Mouse (Mus musculus) macrophage (primary cell): Measurements from ENCODE around the gene Lmntd1. TPM values are rescaled to one million over a fixed set of nuclear protein-coding genes. Genes with fewer than 3 reads are reported as not detected.

ENCODE experiments used
- H3K27ac ChIP-seq: fragments of 350-480 bp; formaldehyde crosslinking; 2 replicates; pipeline ENCODE4 v1.9.0; 2021
- H3K36me3 ChIP-seq: fragments of 350-480 bp; formaldehyde crosslinking; 2 replicates; pipeline ENCODE4 v1.9.0; 2021; ENCODE audit errors: inconsistent target
- H3K4me3 ChIP-seq: fragments of 350-480 bp; formaldehyde crosslinking; 2 replicates; pipeline ENCODE4 v1.9.0; 2021; ENCODE audit errors: inconsistent target
- H3K79me2 ChIP-seq: fragments of 350-480 bp; formaldehyde crosslinking; 2 replicates; pipeline ENCODE4 v1.9.0; 2021; ENCODE audit errors: inconsistent target
- WGBS: methylation state at CpG from one replicate; pipeline ENCODE4 v1.1.7; 2026; ENCODE audit warnings: inconsistent platforms; ENCODE audit not compliant: missing documents; 5-methylcytosine and 5-hydroxymethylcytosine counted together
- polyA plus RNA-seq: library from polyadenylated mRNA; stranded (reverse); fragments of 250-400 nt; gene quantifications from 3 replicates; pipeline ENCODE4 v1.2.4, GENCODE M21; 2018; ENCODE audit warnings: inconsistent platforms

The Lmntd1 gene
- polyA plus RNA-seq, 1 experiment from 2014 or later: not detected

DNA sequence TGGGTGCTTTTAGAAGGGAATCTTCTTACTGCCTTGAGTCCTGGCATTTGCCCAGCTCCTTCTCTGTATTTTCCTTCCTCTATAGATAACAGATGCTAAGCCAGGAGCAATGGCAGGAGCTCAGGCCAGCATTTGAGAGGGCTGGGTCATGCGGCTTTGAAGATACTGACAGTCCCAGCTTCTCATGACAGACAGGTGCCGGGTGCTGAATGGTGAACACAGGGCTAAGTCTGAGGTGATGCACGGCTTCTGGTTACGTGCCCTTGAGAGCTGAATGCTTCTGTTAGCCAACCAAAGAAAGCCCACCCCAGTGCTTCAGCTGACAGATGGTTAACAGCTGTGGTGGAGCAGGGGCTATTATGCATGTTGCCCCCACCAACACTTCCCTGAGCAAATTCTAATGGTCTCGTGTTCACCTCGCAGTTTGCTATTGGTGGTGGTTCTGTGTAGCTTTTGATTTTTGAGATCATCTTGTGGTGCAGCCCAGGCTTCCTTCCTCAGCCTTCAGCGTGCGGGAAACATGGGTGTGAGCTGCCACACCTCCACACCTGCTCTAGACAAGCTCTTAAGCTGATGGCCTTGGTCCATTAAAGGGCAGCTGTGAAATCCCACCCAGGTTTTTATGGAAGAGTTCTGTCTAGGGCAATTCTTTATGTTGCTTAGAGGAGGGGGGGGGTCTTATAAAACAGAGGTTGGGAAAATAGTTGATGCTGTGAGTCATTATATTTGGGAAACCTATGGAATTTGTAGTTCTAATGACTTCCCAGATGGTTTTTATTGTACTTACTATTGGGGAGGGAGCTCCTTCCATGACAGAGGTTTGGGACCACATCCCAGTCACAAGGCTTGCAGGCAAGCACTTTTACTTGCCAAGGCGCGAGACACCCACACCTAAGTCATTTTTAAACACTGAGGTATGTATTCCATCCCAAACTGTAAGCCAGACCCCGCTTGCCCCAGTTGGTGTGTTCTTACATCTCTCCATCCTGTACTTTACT lies 181.1 kb downstream of the Lmntd1 start:
- Histone ChIP-seq H3K79me2 (no peaks in the 10 kb centered on the region), H3K4me3 (no peak overlapping the region), H3K36me3 (no peaks in the 10 kb centered on the region), H3K27ac (no peak overlapping the region)
- WGBS: 73% methylated on average over 11 of the region's 11 CpGs

DNA sequence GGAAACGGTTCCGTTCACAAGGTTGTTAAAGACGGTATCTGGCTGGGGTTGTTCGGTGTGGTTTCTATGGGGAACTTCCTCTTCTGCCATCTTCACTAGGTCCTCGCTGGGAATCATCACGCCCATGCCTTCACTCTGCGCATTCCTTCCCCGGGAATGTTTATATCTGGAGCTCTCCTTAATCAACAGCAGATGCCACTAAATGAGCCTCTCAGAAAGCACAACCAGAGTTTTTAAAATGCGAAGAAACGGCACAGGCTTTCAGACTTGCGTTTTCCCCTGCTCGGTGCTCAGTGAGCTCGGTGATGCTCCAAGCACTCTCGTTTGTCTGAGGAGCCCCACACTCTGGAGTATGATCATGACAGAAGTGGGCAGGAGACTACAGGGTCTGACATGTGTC lies 182.4 kb downstream of the Lmntd1 start:
- Histone ChIP-seq H3K27ac (no peak overlapping the region), H3K79me2 (no peaks in the 10 kb centered on the region), H3K4me3 (no peak overlapping the region), H3K36me3 (no peaks in the 10 kb centered on the region)
- WGBS: 75% methylated on average over 14 of the region's 14 CpGs

DNA sequence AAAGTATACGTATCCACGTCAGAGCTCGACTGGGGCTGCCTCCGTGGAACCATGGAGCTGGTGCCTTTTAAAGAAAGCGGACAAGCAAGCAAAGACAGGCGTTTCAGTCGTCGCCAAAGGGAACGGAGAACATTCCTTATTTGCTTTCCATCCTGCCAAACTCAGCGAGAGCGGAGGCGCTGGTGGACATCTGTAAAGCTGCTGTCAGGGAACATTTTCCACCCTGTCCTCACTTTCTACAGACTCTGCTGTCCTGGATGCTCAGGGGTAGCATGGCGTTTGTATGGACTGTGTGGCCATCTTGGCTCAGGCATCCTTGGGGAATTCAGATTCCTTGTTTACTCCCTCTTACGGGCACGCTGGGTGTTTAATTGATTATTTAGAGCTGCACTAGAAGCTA lies 186.7 kb downstream of the Lmntd1 start:
- Histone ChIP-seq H3K36me3 (no peaks in the 10 kb centered on the region), H3K27ac (no peak overlapping the region), H3K79me2 (no peaks in the 10 kb centered on the region), H3K4me3 (no peak overlapping the region)
- WGBS: 86% methylated on average over 14 of the region's 15 CpGs

DNA sequence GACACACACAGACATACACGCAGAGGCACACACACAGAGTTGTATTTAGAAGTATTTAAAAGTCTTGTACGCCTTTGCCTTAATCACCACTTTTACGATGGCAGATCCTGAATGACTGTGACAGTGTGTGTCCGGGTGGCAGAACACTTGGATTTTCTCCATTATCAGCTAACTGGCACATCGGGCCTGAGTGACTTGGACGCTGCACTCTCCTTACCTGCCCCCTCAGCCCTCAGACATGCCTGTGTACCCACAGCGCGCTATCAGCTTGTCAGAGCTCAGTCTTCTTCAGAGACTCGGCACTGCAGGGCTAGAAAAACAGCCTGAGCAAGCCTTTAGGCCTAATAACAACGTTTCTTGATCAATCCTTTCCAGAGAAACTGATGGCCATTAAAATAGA lies 187.6 kb downstream of the Lmntd1 start:
- no peaks in the 10 kb centered on the region for H3K36me3 ChIP-seq
- H3K27ac ChIP-seq: no peak overlapping the region
- no peak overlapping the region for H3K4me3 ChIP-seq
- H3K79me2 ChIP-seq: no peaks in the 10 kb centered on the region
- 84% methylated on average over 10 of the region's 10 CpGs for WGBS

DNA sequence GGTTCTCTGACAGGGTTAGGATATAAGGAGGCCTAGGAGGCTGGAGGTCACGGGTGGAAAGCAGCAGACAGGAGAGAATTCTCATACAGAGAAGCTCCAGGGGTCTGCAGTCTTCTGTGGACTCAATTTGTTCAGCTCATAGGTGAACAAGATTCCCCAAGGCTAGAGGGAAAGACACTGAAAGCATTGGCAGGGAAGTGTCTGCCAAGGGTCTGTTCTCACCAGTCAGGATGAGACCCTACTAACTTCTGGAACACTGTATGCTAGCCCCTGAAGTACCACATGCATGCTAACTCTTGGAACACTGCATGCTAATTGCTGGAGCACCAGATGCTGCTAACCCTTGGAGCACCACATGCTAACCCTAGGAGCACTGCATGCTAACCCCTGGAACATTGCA lies 190.0 kb downstream of the Lmntd1 start:
- no peak overlapping the region for H3K4me3 ChIP-seq
- no peak overlapping the region for H3K27ac ChIP-seq
- H3K36me3 ChIP-seq: no peaks in the 10 kb centered on the region
- WGBS: 25% methylated on average over 1 of the region's 1 CpGs
- H3K79me2 ChIP-seq: no peaks in the 10 kb centered on the region

DNA sequence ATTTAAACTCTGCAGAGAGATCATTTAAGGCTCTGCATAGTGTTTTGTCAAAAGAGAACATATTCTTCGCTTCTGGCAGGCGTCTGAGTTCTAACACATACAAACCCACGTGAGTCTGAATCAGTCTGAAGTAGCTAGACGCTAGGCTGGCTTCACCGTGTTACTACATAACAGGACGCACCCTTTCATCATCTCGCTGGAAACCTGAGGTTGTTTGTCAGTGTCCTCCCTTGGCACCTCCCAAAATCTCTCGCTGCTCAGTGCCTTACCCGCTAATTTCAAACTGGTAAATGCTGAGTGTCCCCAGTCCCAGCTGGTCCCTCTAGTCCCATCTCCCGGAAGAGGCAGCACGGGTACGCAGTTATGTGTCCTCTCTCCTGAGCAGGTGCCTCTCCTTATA lies 190.6 kb downstream of the Lmntd1 start:
- whole genome bisulfite sequencing: 95% methylated on average over 12 of the region's 12 CpGs
- no peaks in the 10 kb centered on the region for H3K36me3 ChIP-seq
- no peaks in the 10 kb centered on the region for H3K79me2 ChIP-seq
- H3K4me3 ChIP-seq: no peak overlapping the region
- no peak overlapping the region for H3K27ac ChIP-seq

DNA sequence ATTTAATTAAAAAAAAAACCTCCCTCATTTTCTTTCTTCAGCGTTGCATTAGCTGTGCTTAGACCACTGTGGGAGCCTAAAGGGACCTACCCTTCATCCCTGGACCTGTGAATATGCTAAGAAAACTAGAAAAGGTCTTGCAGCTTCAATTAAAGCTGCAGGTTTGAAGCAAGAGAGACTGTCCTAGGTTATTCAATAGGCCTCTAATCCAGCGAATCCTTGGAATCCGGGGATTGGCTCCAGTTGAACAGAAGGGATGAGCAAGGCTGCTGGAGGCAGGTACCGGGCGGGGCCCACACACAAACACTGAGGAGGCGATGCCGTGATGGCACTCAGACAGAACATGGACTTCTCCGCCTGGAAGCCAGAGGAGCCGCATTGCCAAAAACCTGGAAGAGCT lies 192.5 kb downstream of the Lmntd1 start:
- Histone ChIP-seq H3K36me3 (no peaks in the 10 kb centered on the region), H3K4me3 (no peak overlapping the region), H3K27ac (no peak overlapping the region), H3K79me2 (no peaks in the 10 kb centered on the region)
- WGBS: 96% methylated on average over 9 of the region's 9 CpGs

DNA sequence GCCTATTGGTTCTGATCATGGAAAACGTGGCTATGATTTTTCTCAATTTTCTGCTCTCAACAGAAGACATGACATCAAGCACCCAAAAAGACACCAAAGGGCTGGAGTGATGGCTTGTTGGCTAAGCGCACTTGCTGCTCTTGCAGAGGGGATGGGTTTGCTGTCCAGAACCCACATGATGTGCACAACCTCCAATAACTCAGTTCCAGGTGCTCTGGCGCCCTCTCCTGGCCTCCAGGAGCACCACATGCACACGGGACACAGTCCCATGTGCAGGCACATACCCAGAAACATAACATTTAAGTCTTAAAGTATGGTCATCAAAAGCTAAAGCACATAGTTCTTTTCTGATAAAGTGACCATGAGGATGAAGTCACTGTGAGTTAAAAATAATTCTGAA lies 193.7 kb downstream of the Lmntd1 start:
- 82% methylated on average over 4 of the region's 4 CpGs for WGBS
- Histone ChIP-seq H3K27ac (no peak overlapping the region), H3K79me2 (no peaks in the 10 kb centered on the region), H3K4me3 (no peak overlapping the region), H3K36me3 (no peaks in the 10 kb centered on the region)

DNA sequence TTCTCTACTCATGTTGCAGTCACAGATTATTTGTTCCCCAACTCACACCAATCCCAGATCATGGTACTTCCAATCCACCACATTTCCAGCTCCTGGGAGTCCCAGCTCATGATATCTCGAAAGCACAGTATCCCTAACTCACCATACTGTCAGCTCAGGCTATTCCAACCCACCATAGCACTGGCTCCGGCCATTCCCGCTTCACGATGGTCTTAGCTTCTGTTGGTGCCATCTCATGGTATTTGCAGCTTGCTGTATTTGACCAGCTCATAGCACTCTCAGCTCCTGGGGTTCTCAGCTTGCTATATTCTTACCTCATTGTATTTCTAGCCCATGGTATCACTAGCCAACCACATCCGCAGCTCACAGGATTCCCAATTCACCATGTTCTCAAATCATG lies 195.3 kb downstream of the Lmntd1 start:
- Histone ChIP-seq H3K79me2 (no peaks in the 10 kb centered on the region), H3K4me3 (no peak overlapping the region), H3K27ac (no peak overlapping the region), H3K36me3 (no peaks in the 10 kb centered on the region)
- 95% methylated on average over 5 of the region's 5 CpGs for WGBS

DNA sequence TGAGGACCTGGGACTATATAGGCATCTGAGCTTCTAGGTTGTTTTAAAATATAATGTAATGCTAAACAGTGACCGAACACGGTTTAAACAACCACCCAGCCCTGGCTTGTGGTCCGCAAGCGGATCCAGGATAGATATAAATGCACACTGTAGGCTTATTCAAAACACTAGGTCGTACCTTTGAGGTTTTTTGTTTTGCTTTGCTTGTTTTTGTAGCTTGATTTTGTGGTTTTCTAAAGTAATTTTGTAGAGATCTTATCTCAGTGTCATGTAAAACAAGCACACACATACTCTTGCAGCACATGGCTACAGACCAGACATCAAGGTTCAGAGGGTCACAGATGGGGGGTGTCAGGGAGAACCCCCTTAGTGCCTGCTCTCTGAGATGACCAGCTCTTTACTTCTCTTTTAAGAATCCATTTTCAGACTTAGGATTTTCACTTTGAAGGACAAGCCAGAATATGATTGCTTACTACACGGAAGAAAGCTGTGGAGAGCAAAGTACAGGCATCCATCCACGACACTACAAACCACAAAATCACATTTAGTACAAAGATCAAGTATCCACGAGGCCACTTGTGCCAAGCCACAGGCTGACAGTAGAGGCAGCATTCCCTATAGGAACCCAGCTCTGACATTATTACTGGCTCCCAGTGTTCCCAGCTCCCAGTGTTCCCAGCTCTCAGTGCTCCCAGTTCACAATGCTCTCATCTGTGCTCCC lies 196.2 kb downstream of the Lmntd1 start:
- WGBS: 65% methylated on average over 8 of the region's 8 CpGs
- Histone ChIP-seq H3K79me2 (no peaks in the 10 kb centered on the region), H3K36me3 (no peaks in the 10 kb centered on the region), H3K27ac (no peak overlapping the region), H3K4me3 (no peak overlapping the region)

DNA sequence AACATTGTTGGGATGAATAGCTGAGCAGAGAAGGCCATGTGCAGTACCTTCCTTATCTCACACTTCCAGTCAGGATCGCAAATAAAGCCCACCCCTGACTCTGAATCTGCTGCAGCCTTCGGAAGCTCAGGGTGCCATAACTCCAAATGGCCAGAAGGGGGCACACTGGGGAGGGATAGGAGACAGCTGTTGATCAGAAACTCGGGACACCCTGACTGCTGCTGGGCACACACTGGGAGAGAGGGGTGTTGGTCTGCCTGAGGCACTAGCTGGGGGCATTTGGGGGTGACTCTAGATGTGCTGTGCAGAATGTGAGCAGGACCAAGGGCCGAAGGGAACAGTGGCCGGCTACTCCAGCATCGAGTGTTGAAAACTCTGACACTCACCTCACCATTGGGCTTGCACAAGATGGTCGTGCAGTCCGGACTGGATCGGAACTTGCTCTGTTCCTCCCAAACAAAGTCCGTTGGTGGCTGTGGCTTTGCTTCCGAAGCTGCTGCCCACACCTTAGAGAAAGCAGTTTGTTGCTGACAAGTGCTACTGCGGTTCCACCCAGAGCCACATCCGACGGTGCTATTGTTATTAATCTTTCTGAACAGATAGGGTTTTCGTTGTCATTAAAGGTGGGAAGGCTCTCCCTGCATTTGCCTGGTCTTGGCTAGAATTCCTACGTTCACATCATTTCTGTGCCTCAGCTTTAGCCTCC lies 197.0 kb downstream of the Lmntd1 start:
- Histone ChIP-seq H3K4me3 (no peak overlapping the region), H3K27ac (no peak overlapping the region), H3K36me3 (no peaks in the 10 kb centered on the region), H3K79me2 (no peaks in the 10 kb centered on the region)
- WGBS: 73% methylated on average over 16 of the region's 16 CpGs

DNA sequence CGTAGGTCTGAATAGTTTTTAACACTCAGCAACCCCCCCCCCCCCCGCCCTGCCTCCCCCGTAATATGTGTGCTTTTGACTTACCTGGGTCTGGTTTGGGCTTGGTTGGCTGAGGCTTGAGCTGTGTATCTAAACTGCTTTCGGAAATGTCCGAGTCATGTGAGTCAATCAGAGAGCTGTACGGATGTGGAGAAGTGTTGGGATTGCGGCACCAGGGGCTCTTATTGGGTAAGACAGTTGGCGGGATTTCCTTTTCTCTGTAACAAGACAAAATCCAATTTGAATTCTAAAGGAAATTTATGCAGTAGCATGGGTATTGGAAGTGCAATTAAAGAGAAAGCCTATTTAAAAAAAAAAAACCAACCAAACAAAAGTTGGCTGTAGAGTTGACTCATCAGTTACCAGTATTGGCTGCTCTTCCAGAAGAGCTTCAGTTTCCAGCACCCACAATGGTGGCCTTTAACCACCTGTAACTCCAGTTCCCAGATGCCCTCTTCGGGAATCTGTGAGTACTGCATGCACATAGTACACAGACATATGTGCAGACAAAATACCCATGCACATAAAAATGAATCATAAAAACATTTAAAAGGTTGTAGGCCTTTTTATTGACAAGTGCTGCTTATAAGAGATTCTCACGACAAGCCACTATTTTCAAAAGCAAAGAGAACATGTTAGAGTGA lies 209.6 kb downstream of the Lmntd1 start:
- Histone ChIP-seq H3K4me3 (no peak overlapping the region), H3K79me2 (no peaks in the 10 kb centered on the region), H3K36me3 (no peaks in the 10 kb centered on the region), H3K27ac (no peak overlapping the region)
- WGBS: 91% methylated on average over 8 of the region's 10 CpGs

DNA sequence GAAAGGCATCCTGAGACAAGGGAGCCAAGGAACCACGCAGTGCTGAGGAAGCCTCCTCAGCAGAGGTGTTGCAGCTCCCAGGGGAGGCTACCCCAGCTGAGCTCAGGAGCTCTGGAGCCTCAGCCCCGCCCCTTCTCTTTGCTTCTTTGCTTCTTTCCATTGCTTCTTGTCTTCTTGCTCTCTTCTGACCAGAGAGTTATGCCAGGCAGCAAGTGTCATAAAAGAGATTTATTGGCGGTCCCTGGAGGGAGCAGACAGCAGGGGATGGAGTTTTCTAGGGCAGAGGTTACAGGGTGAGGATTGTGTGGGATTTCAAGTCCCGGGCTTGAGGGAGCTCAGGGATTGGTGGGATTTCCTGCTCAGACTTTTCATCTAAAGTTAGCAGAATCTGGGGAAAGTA lies 213.0 kb downstream of the Lmntd1 start:
- Histone ChIP-seq H3K27ac (no peak overlapping the region), H3K36me3 (no peaks in the 10 kb centered on the region), H3K4me3 (no peak overlapping the region), H3K79me2 (no peaks in the 10 kb centered on the region)
- WGBS: 59% methylated on average over 4 of the region's 4 CpGs

DNA sequence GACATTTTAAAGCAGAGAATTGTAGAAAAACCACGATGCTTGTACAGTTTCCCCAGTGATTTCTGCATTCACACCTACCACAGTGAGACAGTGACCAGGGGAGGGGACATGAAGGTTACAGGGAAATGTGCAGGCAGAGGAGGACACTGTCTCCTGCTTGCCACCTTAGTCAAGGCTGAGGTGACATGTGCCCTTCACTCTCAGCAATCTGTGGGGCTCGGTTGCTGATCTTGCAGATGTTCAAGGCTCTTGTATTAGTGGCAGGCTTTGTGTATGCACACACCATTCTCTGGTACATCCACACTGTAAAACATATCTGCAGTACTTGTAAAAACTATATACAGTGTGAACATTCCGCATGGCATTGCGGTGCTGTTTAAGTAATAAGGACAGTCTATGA lies 216.2 kb downstream of the Lmntd1 start:
- H3K4me3 ChIP-seq: no peak overlapping the region
- no peaks in the 10 kb centered on the region for H3K79me2 ChIP-seq
- H3K27ac ChIP-seq: no peak overlapping the region
- no peaks in the 10 kb centered on the region for H3K36me3 ChIP-seq
- WGBS: 90% methylated on average over 4 of the region's 4 CpGs
